Mouse (Mus musculus): ENCODE results near the gene Olfr412. TPM values are rescaled to one million over a fixed set of nuclear protein-coding genes. Genes with fewer than 3 reads are reported as not detected.
A peak's percentile ranks its signal among the peaks of the same experiment; 100 is the strongest.

Gene Olfr412
- polyA plus RNA-seq, 1 experiment from 2014 or later, result not detected

- Histone ChIP-seq H3K9me3 (replicated peaks; ENCODE audit: control insufficient read depth, low read length) (no peaks in the 10 kb centered on the region), H3K4me2 (ENCODE audit: low read depth, low read length) (no peak overlapping the region), H3K27me3 (ENCODE audit: control insufficient read depth, insufficient read depth, low read length) (no peaks in the 10 kb centered on the region), H3K36me3 (replicated peaks; ENCODE audit: control insufficient read depth, insufficient read depth, low read depth, low read length) (no peaks in the 10 kb centered on the region), H3K4me3 (ENCODE audit: low read depth, low read length) (no peak overlapping the region), H3K9ac (replicated peaks; ENCODE audit: low read length) (no peak overlapping the region), H3K4me1 (ENCODE audit: control insufficient read depth, insufficient read depth, low read length) (no peaks in the 10 kb centered on the region; the same call in 1 of the 2 replicates), H3K27ac (replicated peaks; ENCODE audit: low read depth, low read length) (no peak overlapping the region)
- DNase-seq (ENCODE audit: low spot score) (no peak), ATAC-seq (replicated peaks; ENCODE audit: insufficient number of reproducible peaks, low FRiP score, low TSS enrichment, low read depth) (no peak)
- 68% methylated on average over 9 of the region's 9 CpGs for WGBS
These were observed 23.8 kb downstream of the Olfr412 start for GRCm38 (mm10) chr11:74385674-74386073.

GRCm38 (mm10) chr11:74387203-74387602 lies 25.3 kb downstream of the Olfr412 start:
- H3K27ac ChIP-seq (replicated peaks; ENCODE audit: low read depth, low read length), result no peak overlapping the region
- no peak overlapping the region for H3K4me2 ChIP-seq (ENCODE audit: low read depth, low read length)
- H3K27me3 ChIP-seq (ENCODE audit: control insufficient read depth, insufficient read depth, low read length), result no peaks in the 10 kb centered on the region
- 77% methylated on average over 5 of the region's 5 CpGs for WGBS
- no peaks in the 10 kb centered on the region; the same call in 1 of the 2 replicates for H3K4me1 ChIP-seq (ENCODE audit: control insufficient read depth, insufficient read depth, low read length)
- no peaks in the 10 kb centered on the region for H3K9me3 ChIP-seq (replicated peaks; ENCODE audit: control insufficient read depth, low read length)
- H3K4me3 ChIP-seq (ENCODE audit: low read depth, low read length), result no peak overlapping the region
- no peak for ATAC-seq (replicated peaks; ENCODE audit: insufficient number of reproducible peaks, low FRiP score, low TSS enrichment, low read depth)
- H3K36me3 ChIP-seq (replicated peaks; ENCODE audit: control insufficient read depth, insufficient read depth, low read depth, low read length), result no peaks in the 10 kb centered on the region
- DNase-seq (ENCODE audit: low spot score), result no peak
- H3K9ac ChIP-seq (replicated peaks; ENCODE audit: low read length), result no peak overlapping the region

- H3K4me1 ChIP-seq (ENCODE audit: control insufficient read depth, insufficient read depth, low read length), result no peaks in the 10 kb centered on the region
- no peaks in the 10 kb centered on the region for H3K27me3 ChIP-seq (ENCODE audit: control insufficient read depth, insufficient read depth, low read length)
- no peak for DNase-seq (ENCODE audit: low spot score)
- 85% methylated on average over 11 of the region's 11 CpGs for WGBS
- H3K36me3 ChIP-seq (replicated peaks; ENCODE audit: control insufficient read depth, insufficient read depth, low read depth, low read length), result no peaks in the 10 kb centered on the region
- H3K9me3 ChIP-seq (replicated peaks; ENCODE audit: control insufficient read depth, low read length), result no peaks in the 10 kb centered on the region
- H3K4me3 ChIP-seq (ENCODE audit: low read depth, low read length), result no peak overlapping the region
- no peak overlapping the region for H3K4me2 ChIP-seq (ENCODE audit: low read depth, low read length)
- ATAC-seq (replicated peaks; ENCODE audit: insufficient number of reproducible peaks, low FRiP score, low TSS enrichment, low read depth), result no peak
- no peak overlapping the region for H3K27ac ChIP-seq (replicated peaks; ENCODE audit: low read depth, low read length)
- H3K9ac ChIP-seq (replicated peaks; ENCODE audit: low read length), result no peak overlapping the region
These were observed 30.0 kb downstream of the Olfr412 start for GRCm38 (mm10) chr11:74391899-74392298.

- H3K27ac ChIP-seq (replicated peaks; ENCODE audit: low read depth, low read length), result no peak overlapping the region
- no peak for DNase-seq (ENCODE audit: low spot score)
- no peak overlapping the region for H3K4me2 ChIP-seq (ENCODE audit: low read depth, low read length)
- H3K4me3 ChIP-seq (ENCODE audit: low read depth, low read length), result no peak overlapping the region
- no peak overlapping the region for H3K9ac ChIP-seq (replicated peaks; ENCODE audit: low read length)
- H3K27me3 ChIP-seq (ENCODE audit: control insufficient read depth, insufficient read depth, low read length), result no peaks in the 10 kb centered on the region
- H3K4me1 ChIP-seq (ENCODE audit: control insufficient read depth, insufficient read depth, low read length), result no peaks in the 10 kb centered on the region
- no peaks in the 10 kb centered on the region for H3K9me3 ChIP-seq (replicated peaks; ENCODE audit: control insufficient read depth, low read length)
- no peak for ATAC-seq (replicated peaks; ENCODE audit: insufficient number of reproducible peaks, low FRiP score, low TSS enrichment, low read depth)
- H3K36me3 ChIP-seq (replicated peaks; ENCODE audit: control insufficient read depth, insufficient read depth, low read depth, low read length), result no peaks in the 10 kb centered on the region
- 75% methylated on average over 6 of the region's 6 CpGs for WGBS
These were observed 31.0 kb downstream of the Olfr412 start for GRCm38 (mm10) chr11:74392903-74393302.

GRCm38 (mm10) chr11:74393489-74393888 lies 31.6 kb downstream of the Olfr412 start:
- Histone ChIP-seq H3K4me1 (ENCODE audit: control insufficient read depth, insufficient read depth, low read length) (no peaks in the 10 kb centered on the region), H3K36me3 (replicated peaks; ENCODE audit: control insufficient read depth, insufficient read depth, low read depth, low read length) (no peaks in the 10 kb centered on the region), H3K27me3 (ENCODE audit: control insufficient read depth, insufficient read depth, low read length) (no peaks in the 10 kb centered on the region), H3K9ac (replicated peaks; ENCODE audit: low read length) (no peak overlapping the region), H3K4me3 (ENCODE audit: low read depth, low read length) (no peak overlapping the region), H3K4me2 (ENCODE audit: low read depth, low read length) (no peak overlapping the region), H3K9me3 (replicated peaks; ENCODE audit: control insufficient read depth, low read length) (no peaks in the 10 kb centered on the region), H3K27ac (replicated peaks; ENCODE audit: low read depth, low read length) (no peak overlapping the region)
- no peak for DNase-seq (ENCODE audit: low spot score)
- WGBS, result 73% methylated on average over 5 of the region's 5 CpGs
- no peak for ATAC-seq (replicated peaks; ENCODE audit: insufficient number of reproducible peaks, low FRiP score, low TSS enrichment, low read depth)

- H3K27ac ChIP-seq (replicated peaks; ENCODE audit: low read depth, low read length), result no peak overlapping the region
- WGBS, result 84% methylated on average over 18 of the region's 18 CpGs
- H3K4me2 ChIP-seq (ENCODE audit: low read depth, low read length), result no peak overlapping the region
- no peak overlapping the region for H3K9ac ChIP-seq (replicated peaks; ENCODE audit: low read length)
- no peaks in the 10 kb centered on the region for H3K4me1 ChIP-seq (ENCODE audit: control insufficient read depth, insufficient read depth, low read length)
- no peak for ATAC-seq (replicated peaks; ENCODE audit: insufficient number of reproducible peaks, low FRiP score, low TSS enrichment, low read depth)
- no peak for DNase-seq (ENCODE audit: low spot score)
- no peaks in the 10 kb centered on the region for H3K27me3 ChIP-seq (ENCODE audit: control insufficient read depth, insufficient read depth, low read length)
- H3K4me3 ChIP-seq (ENCODE audit: low read depth, low read length), result no peak overlapping the region
- no peaks in the 10 kb centered on the region for H3K9me3 ChIP-seq (replicated peaks; ENCODE audit: control insufficient read depth, low read length)
- no peaks in the 10 kb centered on the region for H3K36me3 ChIP-seq (replicated peaks; ENCODE audit: control insufficient read depth, insufficient read depth, low read depth, low read length)
These were observed 33.7 kb downstream of the Olfr412 start for GRCm38 (mm10) chr11:74395583-74395982.

- Histone ChIP-seq H3K4me1 (ENCODE audit: control insufficient read depth, insufficient read depth, low read length) (no peaks in the 10 kb centered on the region), H3K9ac (replicated peaks; ENCODE audit: low read length) (no peak overlapping the region), H3K36me3 (replicated peaks; ENCODE audit: control insufficient read depth, insufficient read depth, low read depth, low read length) (no peaks in the 10 kb centered on the region), H3K9me3 (replicated peaks; ENCODE audit: control insufficient read depth, low read length) (no peaks in the 10 kb centered on the region), H3K27me3 (ENCODE audit: control insufficient read depth, insufficient read depth, low read length) (no peaks in the 10 kb centered on the region), H3K4me2 (ENCODE audit: low read depth, low read length) (no peak overlapping the region), H3K4me3 (ENCODE audit: low read depth, low read length) (no peak overlapping the region), H3K27ac (replicated peaks; ENCODE audit: low read depth, low read length) (no peak overlapping the region)
- 46% methylated on average over 2 of the region's 2 CpGs for WGBS
- ATAC-seq (replicated peaks; ENCODE audit: insufficient number of reproducible peaks, low FRiP score, low TSS enrichment, low read depth), result no peak
- peak; percentile 35 for DNase-seq (ENCODE audit: low spot score)
These were observed 40.3 kb downstream of the Olfr412 start for GRCm38 (mm10) chr11:74402126-74402525.

- ATAC-seq (replicated peaks; ENCODE audit: insufficient number of reproducible peaks, low FRiP score, low TSS enrichment, low read depth), result no peak
These were observed 42.3 kb downstream of the Olfr412 start for GRCm38 (mm10) chr11:74404216-74404615.

More at GRCm38 (mm10) chr11:74404216-74404615, 42.3 kb downstream of the Olfr412 start:
- Histone ChIP-seq H3K4me3 (ENCODE audit: low read depth, low read length) (no peak overlapping the region), H3K27me3 (ENCODE audit: control insufficient read depth, insufficient read depth, low read length) (no peaks in the 10 kb centered on the region), H3K36me3 (replicated peaks; ENCODE audit: control insufficient read depth, insufficient read depth, low read depth, low read length) (no peaks in the 10 kb centered on the region), H3K9ac (replicated peaks; ENCODE audit: low read length) (no peak overlapping the region), H3K4me1 (ENCODE audit: control insufficient read depth, insufficient read depth, low read length) (no peaks in the 10 kb centered on the region; the same call in 1 of the 2 replicates), H3K9me3 (replicated peaks; ENCODE audit: control insufficient read depth, low read length) (no peaks in the 10 kb centered on the region), H3K27ac (replicated peaks; ENCODE audit: low read depth, low read length) (no peak overlapping the region), H3K4me2 (ENCODE audit: low read depth, low read length) (no peak overlapping the region)
- DNase-seq (ENCODE audit: low spot score), result no peak
- 65% methylated on average over 2 of the region's 2 CpGs for WGBS
